Mouse (Mus musculus) hindbrain, embryonic 11.5 days (tissue): ENCODE measurements around the gene Gm6169. TPM values are rescaled to one million over a fixed set of nuclear protein-coding genes. Genes with fewer than 3 reads are reported as not detected.
A peak's percentile ranks its signal among the peaks of the same experiment; 100 is the strongest.
"Not testable (repeated sequence)": the region's sequence is repeated elsewhere in the genome, so short reads cannot be mapped to it uniquely, and the experiment has no call there.

ENCODE experiments used
- ATAC-seq: fragments of 200-750 bp; cut with Nextera tagmentation; 2 replicates; pipeline ENCODE4 v1.8.0; 2017; ENCODE audit warnings: mild to moderate bottlenecking, moderate TSS enrichment, moderate library complexity; ENCODE audit not compliant: low FRiP score
- DNase-seq: peaks from one replicate; pipeline ENCODE4 v3.0.0-alpha.2; 2015; ENCODE audit warnings: low spot score
- H3K27ac ChIP-seq: fragments of 300-500 bp; sonication (generic); 2 replicates; pipeline ENCODE4 v1.5.1; 2014; ENCODE audit warnings: mild to moderate bottlenecking, low read depth, low read length
- H3K27me3 ChIP-seq: fragments of 300-500 bp; sonication (generic); 2 replicates; pipeline ENCODE4 v1.6.1; 2014; ENCODE audit warnings: mild to moderate bottlenecking, low read length, moderate library complexity, mixed read lengths; ENCODE audit not compliant: control insufficient read depth, insufficient read depth
- H3K36me3 ChIP-seq: fragments of 300-500 bp; sonication (generic); 2 replicates; pipeline ENCODE4 v1.6.1; 2014; ENCODE audit warnings: mild to moderate bottlenecking, low read length, moderate library complexity, mixed read lengths; ENCODE audit not compliant: control insufficient read depth, insufficient read depth
- H3K4me1 ChIP-seq: fragments of 300-500 bp; sonication (generic); replicated peaks from 2 replicates; pipeline ENCODE4 v1.6.1; 2014; ENCODE audit warnings: low read length, mixed read lengths; ENCODE audit not compliant: control insufficient read depth, insufficient read depth
- H3K4me2 ChIP-seq: fragments of 300-500 bp; sonication (generic); replicated peaks from 2 replicates; pipeline ENCODE4 v1.6.1; 2014; ENCODE audit warnings: mild to moderate bottlenecking, low read depth, low read length
- H3K4me3 ChIP-seq: fragments of 300-500 bp; sonication (generic); 2 replicates; pipeline ENCODE4 v1.5.1; 2014; ENCODE audit warnings: low read depth, low read length
- H3K9ac ChIP-seq: fragments of 300-500 bp; sonication (generic); 2 replicates; pipeline ENCODE4 v1.6.1; 2014; ENCODE audit warnings: low read depth, low read length
- H3K9me3 ChIP-seq: fragments of 300-500 bp; sonication (generic); 2 replicates; pipeline ENCODE4 v1.6.1; 2016; ENCODE audit warnings: low read length; ENCODE audit not compliant: control insufficient read depth
- WGBS: fragments of 180-500 bp; shearing (Covaris S2); extraction: QIAGEN DNeasy Blood & Tissue Kit; methylation state at CpG from one replicate; pipeline ENCODE4 v1.1.7; 2014; 5-methylcytosine and 5-hydroxymethylcytosine counted together
- polyA plus RNA-seq: library from polyadenylated mRNA; unstranded; fragments of >200 nt; fragmentation: Nextera tagmentation; extraction: Ambion mirVana; gene quantifications from 2 replicates; pipeline ENCODE4 v1.2.1, GENCODE M21; 2014

Gm6169 gene
- polyA plus RNA-seq, 1 experiment from 2014 or later: 1.6 TPM

DNA sequence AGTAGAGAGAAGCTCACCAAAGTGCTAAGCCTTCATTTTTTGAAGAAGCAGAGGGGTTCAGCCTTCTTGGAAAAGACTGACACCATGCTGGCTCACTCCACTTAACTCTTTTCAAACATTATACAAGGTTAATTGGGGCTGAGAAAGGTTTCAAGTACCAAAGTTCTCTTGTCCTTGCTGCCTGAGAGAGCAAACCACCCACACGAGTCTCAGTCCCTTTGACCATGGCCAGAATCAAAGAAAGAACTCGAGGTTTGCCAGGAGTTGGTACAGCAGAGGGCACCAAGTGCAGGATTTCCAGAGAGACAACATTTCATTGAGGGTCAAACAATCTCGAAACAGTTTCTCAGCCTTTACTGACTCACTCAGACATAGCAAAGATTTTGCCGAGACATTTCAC, 10.0 kb upstream of the Gm6169 start:
- H3K27ac ChIP-seq: no peak overlapping the region
- DNase-seq (no peak), ATAC-seq (no peak)
- H3K27me3 ChIP-seq: no peaks in the 10 kb centered on the region
- no peaks in the 10 kb centered on the region for H3K4me1 ChIP-seq
- WGBS: 80% methylated on average over 4 of the region's 4 CpGs
- H3K9me3 ChIP-seq: no peaks in the 10 kb centered on the region
- H3K36me3 ChIP-seq: no peaks in the 10 kb centered on the region
- H3K4me3 ChIP-seq: no peak overlapping the region
- no peak overlapping the region for H3K4me2 ChIP-seq
- no peak overlapping the region for H3K9ac ChIP-seq

DNA sequence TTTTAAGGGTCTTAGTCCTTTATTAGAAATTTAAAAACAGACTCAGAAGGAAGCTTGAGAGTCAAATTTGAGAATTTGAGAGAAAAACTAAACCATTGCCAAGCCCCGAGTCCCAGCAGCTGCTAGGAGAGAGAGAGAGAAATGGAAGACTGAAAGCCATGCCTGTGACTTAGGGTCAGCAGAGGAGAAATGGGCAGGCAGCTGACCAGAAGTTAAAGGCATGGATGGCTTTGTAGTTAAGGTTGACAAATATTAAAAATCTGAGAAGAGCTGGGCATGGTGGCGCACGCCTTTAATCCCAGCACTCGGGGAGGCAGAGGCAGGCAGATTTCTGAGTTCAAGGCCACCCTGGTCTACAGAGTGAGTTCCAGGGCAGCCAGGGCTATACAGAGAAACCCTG, 8.7 kb upstream of the Gm6169 start:
- H3K36me3 ChIP-seq, ATAC-seq: not testable (repeated sequence)
- 95% methylated on average over 4 of the region's 4 CpGs for WGBS

DNA sequence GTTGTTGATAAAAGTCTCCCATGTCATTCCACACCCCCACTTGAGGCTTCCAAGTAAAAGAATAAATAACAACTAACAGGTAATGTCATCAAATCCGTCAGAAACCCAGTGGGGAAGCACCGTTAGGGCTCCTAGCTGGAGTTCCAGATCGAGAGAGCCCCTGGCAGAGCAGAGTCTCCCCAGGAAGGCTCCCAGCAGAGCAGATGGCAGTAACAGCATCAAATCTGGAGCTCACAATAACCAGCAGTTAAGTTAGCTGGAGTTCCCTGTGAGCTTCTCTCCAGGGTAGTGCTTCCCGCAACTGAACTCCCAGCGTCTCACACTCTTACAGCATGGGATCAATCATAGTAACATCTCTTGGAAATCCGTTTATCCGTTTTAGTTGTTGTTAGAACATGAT, 6.0 kb upstream of the Gm6169 start:
- DNase-seq (no peak), ATAC-seq (no peak)
- H3K4me1 ChIP-seq: no peaks in the 10 kb centered on the region
- no peak overlapping the region for H3K9ac ChIP-seq
- no peak overlapping the region for H3K27ac ChIP-seq
- 66% methylated on average over 7 of the region's 7 CpGs for WGBS
- H3K27me3 ChIP-seq: no peaks in the 10 kb centered on the region
- H3K36me3 ChIP-seq: no peaks in the 10 kb centered on the region
- no peaks in the 10 kb centered on the region for H3K9me3 ChIP-seq
- H3K4me3 ChIP-seq: no peak overlapping the region
- H3K4me2 ChIP-seq: no peak overlapping the region

More for the DNA sequence above, 8.7 kb upstream of the Gm6169 start:
- not testable (repeated sequence) for H3K4me3 ChIP-seq, H3K9me3 ChIP-seq, H3K4me1 ChIP-seq, H3K27me3 ChIP-seq, DNase-seq, H3K4me2 ChIP-seq, H3K9ac ChIP-seq, H3K27ac ChIP-seq

DNA sequence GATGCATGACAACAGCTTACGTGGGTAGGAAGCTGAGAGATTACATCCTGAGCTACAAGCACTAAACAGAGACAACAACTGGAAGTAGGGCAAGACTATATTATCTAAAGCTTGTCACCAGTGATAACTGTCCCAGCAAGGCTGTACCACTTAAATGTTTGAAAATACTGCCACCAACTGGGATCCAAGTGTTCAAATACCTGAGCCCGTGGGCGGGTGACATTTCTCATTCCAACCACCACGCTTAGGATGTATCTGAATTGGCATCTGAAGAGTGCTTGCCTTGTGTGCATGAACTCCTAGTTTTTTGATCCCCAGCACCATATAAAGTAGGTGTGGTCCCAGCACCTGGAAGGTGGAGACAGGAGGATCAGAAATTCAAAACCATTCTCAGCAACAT, 3.3 kb downstream of the Gm6169 start:
- Histone ChIP-seq H3K9ac (no peak overlapping the region), H3K4me3 (no peak overlapping the region), H3K36me3 (no peaks in the 10 kb centered on the region), H3K9me3 (no peaks in the 10 kb centered on the region), H3K27me3 (no peaks in the 10 kb centered on the region), H3K4me2 (no peak overlapping the region), H3K4me1 (no peaks in the 10 kb centered on the region), H3K27ac (no peak overlapping the region)
- DNase-seq (no peak), ATAC-seq (no peak)
- 92% methylated on average over 4 of the region's 4 CpGs for WGBS

DNA sequence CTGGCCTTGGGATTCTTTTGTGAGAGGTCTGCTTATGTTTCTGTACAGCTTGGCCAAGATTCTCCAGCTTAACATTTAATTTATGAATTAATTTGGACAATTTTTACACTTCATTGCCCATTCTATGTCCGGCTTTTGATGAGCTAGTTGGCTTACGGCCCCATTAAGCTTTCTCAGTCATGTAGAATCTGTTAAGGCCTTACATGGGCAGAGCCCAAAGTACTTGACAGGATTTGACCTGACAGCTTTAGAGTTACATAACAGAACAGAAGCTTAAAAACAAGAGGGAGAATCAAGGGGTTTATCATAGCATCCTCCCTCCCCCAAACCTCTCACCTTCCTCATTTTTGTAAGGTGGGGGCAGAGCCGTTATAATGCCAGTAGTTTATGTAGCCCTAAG, 10.9 kb downstream of the Gm6169 start:
- Histone ChIP-seq H3K27ac (no peak overlapping the region), H3K9me3 (no peaks in the 10 kb centered on the region), H3K4me1 (no peaks in the 10 kb centered on the region), H3K4me2 (no peak overlapping the region), H3K9ac (no peak overlapping the region), H3K4me3 (no peak overlapping the region), H3K27me3 (no peaks in the 10 kb centered on the region), H3K36me3 (no peaks in the 10 kb centered on the region)
- ATAC-seq (no peak), DNase-seq (no peak)
- 88% methylated on average over 3 of the region's 3 CpGs for WGBS

DNA sequence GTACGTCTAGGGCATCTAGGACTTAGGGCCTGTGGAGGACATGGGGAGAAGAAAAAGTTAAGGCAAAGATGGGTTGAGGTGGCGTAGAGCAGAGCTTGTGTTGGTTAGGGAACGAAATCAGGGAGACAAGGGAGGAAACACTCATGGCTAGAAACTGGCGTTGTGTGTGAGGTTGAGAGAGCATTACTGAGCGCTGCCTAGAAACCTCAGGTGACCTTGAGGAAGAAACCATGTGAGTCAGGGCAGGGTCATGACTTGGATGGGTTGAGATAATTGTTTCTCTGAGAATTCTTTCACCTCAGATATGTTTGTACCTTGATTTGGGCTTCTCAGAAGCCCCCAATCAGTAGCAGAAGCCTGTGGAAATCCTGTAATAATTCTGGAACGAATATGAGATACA, 11.6 kb downstream of the Gm6169 start:
- Histone ChIP-seq H3K9me3 (no peaks in the 10 kb centered on the region), H3K36me3 (no peaks in the 10 kb centered on the region), H3K27me3 (no peaks in the 10 kb centered on the region), H3K9ac (no peak overlapping the region), H3K4me1 (no peaks in the 10 kb centered on the region), H3K4me2 (no peak overlapping the region), H3K27ac (no peak overlapping the region), H3K4me3 (no peak overlapping the region)
- no peak for DNase-seq
- WGBS: 97% methylated on average over 6 of the region's 6 CpGs
- ATAC-seq: no peak

DNA sequence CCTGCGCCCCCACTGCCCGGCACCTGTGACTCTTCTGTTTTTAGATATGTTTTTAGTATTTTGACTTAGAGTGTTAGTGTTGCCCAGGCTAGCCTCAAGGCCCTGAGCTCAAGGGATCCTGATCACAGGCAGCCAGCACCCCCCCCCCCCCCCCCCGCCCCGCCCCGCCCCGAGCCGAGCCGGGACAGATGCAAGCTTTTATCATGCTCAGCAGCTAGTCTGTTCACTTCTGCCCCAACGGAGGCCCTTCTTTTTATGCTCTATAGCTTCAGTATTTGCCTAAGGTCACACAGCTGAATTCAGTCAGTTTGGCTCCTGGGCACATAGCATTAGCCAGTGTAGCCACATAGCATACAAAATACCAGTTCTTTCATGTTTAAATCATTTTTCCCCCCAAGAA, 12.7 kb downstream of the Gm6169 start:
- Histone ChIP-seq H3K36me3 (no peaks in the 10 kb centered on the region), H3K27ac (no peak overlapping the region), H3K4me3 (no peak overlapping the region), H3K9ac (no peak overlapping the region), H3K4me2 (no peak overlapping the region), H3K4me1 (no peaks in the 10 kb centered on the region), H3K27me3 (no peaks in the 10 kb centered on the region), H3K9me3 (no peaks in the 10 kb centered on the region)
- ATAC-seq (peak; percentile 43; the same call in 1 of the 2 replicates), DNase-seq (no peak)
- WGBS: 47% methylated on average over 6 of the region's 9 CpGs

DNA sequence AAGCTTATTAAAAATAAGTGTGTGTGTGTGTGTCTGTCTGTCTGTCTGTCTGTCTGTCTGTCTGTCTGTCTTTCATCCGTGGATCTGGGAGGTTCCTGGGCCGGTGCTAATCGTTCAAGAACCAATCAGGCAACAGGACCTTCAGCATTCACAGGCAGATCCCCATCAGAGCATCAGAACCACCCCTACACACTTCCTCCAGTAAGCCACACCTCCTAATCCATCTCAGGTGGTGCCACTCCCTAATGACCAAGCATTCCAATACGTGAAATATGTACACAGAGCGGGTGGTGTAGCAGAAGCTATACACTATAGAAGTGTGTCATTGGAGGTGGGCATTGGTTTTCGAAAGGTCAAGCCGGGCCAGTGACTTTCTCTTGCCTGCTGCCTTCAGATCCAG, 16.6 kb downstream of the Gm6169 start:
- no peak overlapping the region for H3K27ac ChIP-seq
- no peaks in the 10 kb centered on the region for H3K4me1 ChIP-seq
- H3K4me2 ChIP-seq: no peak overlapping the region
- no peak overlapping the region for H3K9ac ChIP-seq
- H3K9me3 ChIP-seq: no peaks in the 10 kb centered on the region
- no peak for DNase-seq
- no peaks in the 10 kb centered on the region for H3K27me3 ChIP-seq
- H3K36me3 ChIP-seq: no peaks in the 10 kb centered on the region
- H3K4me3 ChIP-seq: no peak overlapping the region
- no peak for ATAC-seq
- WGBS: 94% methylated on average over 7 of the region's 7 CpGs

DNA sequence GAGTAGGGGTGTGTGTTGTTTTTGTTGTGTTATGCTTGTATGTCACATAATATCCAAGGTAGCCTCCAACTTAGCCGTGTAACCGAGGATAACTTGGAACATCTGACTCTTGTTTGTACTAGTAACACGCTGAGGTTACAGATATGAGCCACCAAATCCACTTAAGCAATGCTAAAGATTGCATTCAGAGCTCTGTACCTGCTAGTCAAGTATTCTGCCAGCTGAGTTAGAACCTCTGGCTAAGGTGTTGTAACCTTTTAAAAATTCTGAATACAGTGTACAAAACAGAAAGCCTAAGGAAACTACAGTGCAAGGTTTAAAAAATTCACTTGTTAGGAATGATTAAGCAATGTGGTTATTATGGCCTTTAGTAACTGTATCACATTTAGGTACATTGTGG, 18.4 kb downstream of the Gm6169 start:
- no peaks in the 10 kb centered on the region for H3K9me3 ChIP-seq
- H3K36me3 ChIP-seq: no peaks in the 10 kb centered on the region
- DNase-seq: no peak
- no peaks in the 10 kb centered on the region for H3K4me1 ChIP-seq
- no peak overlapping the region for H3K9ac ChIP-seq
- 97% methylated on average over 3 of the region's 3 CpGs for WGBS
- no peaks in the 10 kb centered on the region for H3K27me3 ChIP-seq
- no peak overlapping the region for H3K4me2 ChIP-seq
- no peak overlapping the region for H3K4me3 ChIP-seq
- no peak overlapping the region for H3K27ac ChIP-seq
- no peak for ATAC-seq
